9 mouse cellular contexts compared by ENCODE assay signal in genomic region chr9:21352463-21353372, GRCm38 (mm10). TPM values are rescaled to one million over a fixed set of nuclear protein-coding genes. Genes with fewer than 3 reads are reported as not detected.
A peak's percentile ranks its signal among the peaks of the same experiment; 100 is the strongest.
DNase-seq lines count a peak whose midpoint lies in the region; ATAC-seq and TF ChIP-seq lines count a peak whose summit lies in the region.
"Had no signal": no experiment of that assay in that cellular context is flagged by ENCODE, and none has a peak within 500 bp of the region (broad histone marks: within the 10 kb centered on the region; RNA-seq: fewer than 3 reads in every experiment).

No protein-coding gene starts in this region.

- no peak; the same call in 1 of the 2 replicates for ATAC-seq in heart, embryonic 11.5 days (replicated peaks; ENCODE audit: insufficient number of reproducible peaks, low FRiP score, low TSS enrichment)
- ATAC-seq in limb, embryonic 15.5 days (ENCODE audit: insufficient number of reproducible peaks, low FRiP score, low TSS enrichment, low read depth) = no peak

- peaks cover 6 to 36% of the 10 kb centered on the region in 2 experiments; a peak in 3 of 4 replicates for H3K4me1 ChIP-seq in CH12.LX (ENCODE audit: control insufficient read depth in 1 of 2, insufficient read depth in 2 of 2)
- peaks cover 8% of the 10 kb centered on the region for H3K4me1 ChIP-seq in heart, embryonic 11.5 days (ENCODE audit: control insufficient read depth, insufficient read depth, low read length)
- H3K4me1 ChIP-seq in limb, embryonic 15.5 days = peaks cover 14% of the 10 kb centered on the region; the same call in 1 of the 2 replicates
- H3K4me1 ChIP-seq: neural tube, embryonic 12.5 days had no signal

- no peak overlapping the region for H3K4me2 ChIP-seq in CH12.LX (ENCODE audit: insufficient read depth, low read depth, poor library complexity, severe bottlenecking)
- no peak overlapping the region for H3K4me2 ChIP-seq in heart, embryonic 11.5 days
- no peak overlapping the region for H3K4me2 ChIP-seq in limb, embryonic 15.5 days
- H3K4me2 ChIP-seq: neural tube, embryonic 12.5 days had no signal

- no peak for TF ChIP-seq CTCF in CH12.LX (conservative IDR thresholded peaks at IDR 0.05 in 1 of 2, IDR thresholded peaks at IDR 0.05 in 1 of 2; ENCODE audit: low read depth in 2 of 2, low read length in 2 of 2)

- no peaks in the 10 kb centered on the region for H3K79me2 ChIP-seq in CH12.LX (replicated peaks; ENCODE audit: control insufficient read depth, extremely low read depth, insufficient read depth, poor library complexity, severe bottlenecking)

- H3K9ac ChIP-seq in CH12.LX (ENCODE audit: insufficient read depth, low read depth) = peak overlapping the region; percentile 21; the same call in 1 of the 2 replicates
- peak overlapping the region; percentile 59; the same call in 1 of the 2 replicates for H3K9ac ChIP-seq in heart, embryonic 11.5 days (ENCODE audit: low read depth, low read length)
- no peak overlapping the region for H3K9ac ChIP-seq in limb, embryonic 15.5 days
- H3K9ac ChIP-seq: neural tube, embryonic 12.5 days had no signal

- peak; percentile 98 for DNase-seq in heart, adult 11 months
- DNase-seq in heart, postnatal 36 days = no peak
- no peak for DNase-seq in CH12.LX (ENCODE audit: extremely low read depth)
- DNase-seq in ovary, postnatal 36 days (ENCODE audit: low spot score) = no peak
- DNase-seq in spleen, postnatal 10 days (ENCODE audit: low spot score in 2 of 2) = no peak
- DNase-seq in right cerebral cortex, postnatal 14 days = no peak

- dilution Hi-C loops in CH12.LX (cut with MboI; ENCODE audit: extremely low pct_ligation_motif_present, extremely low pct_unique_long_range_greater_than_20kb, low sequenced_read_pairs) = no loop called here

- H3K27ac ChIP-seq in CH12.LX (ENCODE audit: insufficient read depth, low read depth) = 0 out of 2 replicates have a peak overlapping the region, but pooled peaks have one; percentile 2
- H3K27ac ChIP-seq in heart, embryonic 11.5 days (ENCODE audit: low read depth, low read length) = peak overlapping the region; percentile 59
- peak overlapping the region; percentile 59 for H3K27ac ChIP-seq in limb, embryonic 15.5 days
- H3K27ac ChIP-seq: neural tube, embryonic 12.5 days had no signal

- H3K9me3 ChIP-seq in CH12.LX (replicated peaks; ENCODE audit: low read length) = peaks cover 3% of the 10 kb centered on the region
- H3K9me3 ChIP-seq in heart, embryonic 11.5 days (replicated peaks; ENCODE audit: control insufficient read depth, low read length) = no peaks in the 10 kb centered on the region
- H3K9me3 ChIP-seq in limb, embryonic 15.5 days = no peaks in the 10 kb centered on the region
- H3K9me3 ChIP-seq: neural tube, embryonic 12.5 days had no signal

- no peak for TF ChIP-seq POLR2A in CH12.LX (IDR thresholded peaks at IDR 0.05; ENCODE audit: low read depth, low read length)

- intact Hi-C loops in heart, postnatal 36 days (cut with DNase I) = no loop called here

- in situ Hi-C loops in CH12.LX (cut with MboI; ENCODE audit: low pct_ligation_motif_present, low pct_unique_long_range_greater_than_20kb, low sequenced_read_pairs) = loop anchor here (5.0 kb wide), 1 partner anchor 40 kb away; the partner anchor contains the start of gene Ap1m2

- TF ChIP-seq EP300 in CH12.LX (IDR thresholded peaks at IDR 0.05; ENCODE audit: low read length) = peak; percentile 40

- peaks cover 33 to 69% of the 10 kb centered on the region in 2 experiments for H3K36me3 ChIP-seq in CH12.LX (replicated peaks in 1 of 2; ENCODE audit: control insufficient read depth in 1 of 2, insufficient read depth in 1 of 2, low read length in 1 of 2)
- H3K36me3 ChIP-seq in heart, embryonic 11.5 days (ENCODE audit: control insufficient read depth, insufficient read depth, low read length) = peaks cover 20% of the 10 kb centered on the region
- H3K36me3 ChIP-seq in limb, embryonic 15.5 days = peaks cover 72% of the 10 kb centered on the region

- no peak overlapping the region for H3K4me3 ChIP-seq in CH12.LX (replicated peaks in 1 of 3; ENCODE audit: low read depth in 2 of 3, low read length in 2 of 3, poor library complexity in 1 of 3)
- H3K4me3 ChIP-seq in heart, embryonic 11.5 days (ENCODE audit: low read depth, low read length) = no peak overlapping the region
- no peak overlapping the region for H3K4me3 ChIP-seq in limb, embryonic 15.5 days
- H3K4me3 ChIP-seq: neural tube, embryonic 12.5 days had no signal

- no peak for TF ChIP-seq RAD21 in CH12.LX (IDR thresholded peaks at IDR 0.05; ENCODE audit: low read depth, low read length)

- H3K27me3 ChIP-seq in CH12.LX (replicated peaks) = no peaks in the 10 kb centered on the region
- H3K27me3 ChIP-seq in heart, embryonic 11.5 days (ENCODE audit: control insufficient read depth, insufficient read depth, low read length) = no peaks in the 10 kb centered on the region
- no peaks in the 10 kb centered on the region for H3K27me3 ChIP-seq in limb, embryonic 15.5 days
- H3K27me3 ChIP-seq: neural tube, embryonic 12.5 days had no signal

- WGBS in heart, embryonic 11.5 days (ENCODE audit: insufficient replicate concordance) = 29% methylated on average over 20 of the region's 20 CpGs
- WGBS in limb, embryonic 15.5 days = 32% methylated on average over 20 of the region's 20 CpGs

TF ChIP-seq in CH12.LX, 34 proteins besides CTCF, POLR2A, EP300 and RAD21:
- no peak for TF ChIP-seq RCOR1 (conservative IDR thresholded peaks at IDR 0.05; ENCODE audit: low read depth, low read length)
- TF ChIP-seq KAT2A (IDR thresholded peaks at IDR 0.05; ENCODE audit: insufficient replicate concordance, low read length) = 0 out of 2 replicates have a peak, but pooled peaks have one; percentile 25
- peak; percentile 35; the same call in 1 of the 2 replicates for TF ChIP-seq BHLHE40 (IDR thresholded peaks at IDR 0.05; ENCODE audit: low read depth, low read length)
- no peak for TF ChIP-seq IRF4 (IDR thresholded peaks at IDR 0.05; ENCODE audit: low read depth, low read length)
- no peak for TF ChIP-seq HCFC1 (IDR thresholded peaks at IDR 0.05; ENCODE audit: low read depth, low read length)
- TF ChIP-seq MXI1 (IDR thresholded peaks at IDR 0.05; ENCODE audit: low read depth, low read length) = peak; percentile 23; the same call in 1 of the 2 replicates
- TF ChIP-seq MAFK (IDR thresholded peaks at IDR 0.05; ENCODE audit: insufficient replicate concordance, low read length) = no peak
- peak; percentile 50; the same call in 1 of the 2 replicates for TF ChIP-seq CHD2 (IDR thresholded peaks at IDR 0.05; ENCODE audit: low read length)
- TF ChIP-seq SMC3 (IDR thresholded peaks at IDR 0.05; ENCODE audit: low read depth, low read length) = no peak
- peak; percentile 28; the same call in 1 of the 2 replicates for TF ChIP-seq MAX (IDR thresholded peaks at IDR 0.05; ENCODE audit: low read length)
- no peak for TF ChIP-seq JUND (conservative IDR thresholded peaks at IDR 0.05; ENCODE audit: low read depth, low read length)
- no peak for TF ChIP-seq TCF12 (IDR thresholded peaks at IDR 0.05; ENCODE audit: low read depth, low read length)

RNA-seq across cellular contexts. Expression of gene Ilf3, which starts 15.0 kb away (rescaled TPM):
- 10 to 100 TPM; 28.9 to 29.0 TPM for total RNA-seq in heart, postnatal 36 days (2021)
- total RNA-seq in CH12.LX (2012; rRNA removed) = 77.3 TPM in 2 replicates
- total RNA-seq in CH12.LX (2014; rRNA removed) = 72.8 and 75.8 TPM in 2 replicates
- 128 and 145 TPM in 2 replicates for polyA plus RNA-seq in CH12.LX (2012; ENCODE audit: insufficient read length, low read depth)
- polyA plus RNA-seq in heart, embryonic 11.5 days (2014; fragmentation: Nextera tagmentation; extraction: Ambion mirVana) = 120 and 138 TPM in 2 replicates
- polyA plus RNA-seq in limb, embryonic 15.5 days (2015; fragmentation: Nextera tagmentation; extraction: Ambion mirVana) = 169 and 174 TPM in 2 replicates

RNA-seq across cellular contexts. Expression of gene Slc44a2, which starts 32.2 kb away (rescaled TPM):
- 100 to 1,000 TPM; 118 to 124 TPM for total RNA-seq in heart, postnatal 36 days (2021)
- total RNA-seq in CH12.LX (2012; rRNA removed) (27.4 and 36.5 TPM in 2 replicates), CH12.LX (2014; rRNA removed) (22.1 and 26.1 TPM in 2 replicates)
- 52.5 and 62.9 TPM in 2 replicates for polyA plus RNA-seq in CH12.LX (2012; ENCODE audit: insufficient read length, low read depth)
- 62.3 and 70.0 TPM in 2 replicates for polyA plus RNA-seq in heart, embryonic 11.5 days (2014; fragmentation: Nextera tagmentation; extraction: Ambion mirVana)
- 137 and 150 TPM in 2 replicates for polyA plus RNA-seq in limb, embryonic 15.5 days (2015; fragmentation: Nextera tagmentation; extraction: Ambion mirVana)

RNA-seq across cellular contexts. Expression of gene Ap1m2, which starts 40.6 kb away (rescaled TPM):
- not detected for total RNA-seq in heart, postnatal 36 days (2021)
- total RNA-seq in CH12.LX (2012; rRNA removed) (1.4 and 2.6 TPM in 2 replicates), CH12.LX (2014; rRNA removed) (0.51 TPM in 2 replicates)
- 0.29 and 0.51 TPM in 2 replicates for polyA plus RNA-seq in CH12.LX (2012; ENCODE audit: insufficient read length, low read depth)
- polyA plus RNA-seq in heart, embryonic 11.5 days (2014; fragmentation: Nextera tagmentation; extraction: Ambion mirVana) = 0.55 and 1.1 TPM in 2 replicates
- 42.3 and 43.2 TPM in 2 replicates for polyA plus RNA-seq in limb, embryonic 15.5 days (2015; fragmentation: Nextera tagmentation; extraction: Ambion mirVana)

RNA-seq across cellular contexts. Expression of gene Qtrt1, which starts 58.9 kb away (rescaled TPM):
- total RNA-seq in heart, postnatal 36 days (2021) = 1 to 10 TPM; 8.0 to 9.5 TPM
- total RNA-seq in CH12.LX (2012; rRNA removed) (57.8 and 60.5 TPM in 2 replicates), CH12.LX (2014; rRNA removed) (43.1 and 48.1 TPM in 2 replicates)
- polyA plus RNA-seq in CH12.LX (2012; ENCODE audit: insufficient read length, low read depth) = 52.4 and 56.8 TPM in 2 replicates
- 24.2 and 31.7 TPM in 2 replicates for polyA plus RNA-seq in heart, embryonic 11.5 days (2014; fragmentation: Nextera tagmentation; extraction: Ambion mirVana)
- 42.3 and 45.0 TPM in 2 replicates for polyA plus RNA-seq in limb, embryonic 15.5 days (2015; fragmentation: Nextera tagmentation; extraction: Ambion mirVana)

Comparison
In these comparisons a context has a peak if more than half of its experiments do, and no peak if none do; other contexts are left out.
1. H3K27ac ChIP-seq: peak in every context shown above with its lines; median percentile 59 in heart, embryonic 11.5 days; 59 in limb, embryonic 15.5 days; 2 in CH12.LX.
2. RNA of gene Ap1m2, which starts 40.6 kb away (polyA plus RNA-seq): 42.3 to 43.2 TPM in limb, embryonic 15.5 days; 0.55 to 1.1 TPM in heart, embryonic 11.5 days and 0.29 to 0.51 TPM in CH12.LX; every median in the first group is over 10 times any median in the second.